Mouse (Mus musculus): ENCODE data around the gene Arhgap10. TPM values are rescaled to one million over a fixed set of nuclear protein-coding genes. Genes with fewer than 3 reads are reported as not detected.

The Arhgap10 gene
- 10 to 100 TPM in 1 of 2 experiments, 1 to 10 TPM in 1; 8.3 to 12.1 TPM for polyA plus RNA-seq (2017; shearing (Covaris generic))

GRCm38 (mm10) chr8:77517301-77518200 is at the start of gene Arhgap10:
Arhgap10 (minus strand) TSS chr8:77517953.

GRCm38 (mm10) chr8:77549121-77549706 is 31.5 kb upstream of the Arhgap10 start, which contains the start of gene Prmt9:
Prmt9 (plus strand) TSS chr8:77549397.

Other genes starting within 250 kb of the Arhgap10 start
- 10 to 100 TPM; 32.6 to 37.8 TPM for gene Prmt9, start 31.4 kb upstream of the Arhgap10 start, polyA plus RNA-seq (2017; shearing (Covaris generic))
- gene Tmem184c, start 92.7 kb upstream of the Arhgap10 start, polyA plus RNA-seq (2017; shearing (Covaris generic)) = 10 to 100 TPM; 18.5 to 22.9 TPM
- under 1 TPM in 1 of 2 experiments, not detected in 1; 0.05 TPM for gene Ednra, start 206.5 kb upstream of the Arhgap10 start, polyA plus RNA-seq (2017; shearing (Covaris generic))